Comparison of ENCODE assay signal across 8 mouse cellular contexts in genomic region chr12:30912048-30912381, GRCm38 (mm10). TPM values are rescaled to one million over a fixed set of nuclear protein-coding genes. Genes with fewer than 3 reads are reported as not detected.
DNase-seq lines count a peak whose midpoint lies in the region; ATAC-seq and TF ChIP-seq lines count a peak whose summit lies in the region.

No protein-coding gene starts in this region.

- 0 out of 2 replicates have a peak, but pooled peaks cover 5% of the 10 kb centered on the region for H3K36me3 ChIP-seq in E14TG2a.4 (ENCODE audit: insufficient read depth, low read length)
- peaks cover 5% of the 10 kb centered on the region; the same call in 1 of the 2 replicates for H3K36me3 ChIP-seq in lung, embryonic 14.5 days (ENCODE audit: insufficient read depth)

- H3K9ac ChIP-seq in lung, embryonic 14.5 days, result peak overlapping the region; percentile 88

- no peak for TF ChIP-seq CTCF in E14TG2a.4 (conservative IDR thresholded peaks at IDR 0.05; ENCODE audit: low read length)
- no peak for TF ChIP-seq CTCF in lung, embryonic 14.5 days (IDR thresholded peaks at IDR 0.05; ENCODE audit: low read depth)
- no peak for TF ChIP-seq CTCF in olfactory bulb, adult 2 months (IDR thresholded peaks at IDR 0.05; ENCODE audit: insufficient read depth, low read depth, low read length)

- no peak for TF ChIP-seq POLR2A in olfactory bulb, adult 2 months (IDR thresholded peaks at IDR 0.05; ENCODE audit: insufficient read depth, low read depth, low read length)

- peak; percentile 40 for DNase-seq in adrenal gland, postnatal 14 days
- DNase-seq in heart, postnatal 36 days, result peak; percentile 27 to 40
- peak; percentile 67 for DNase-seq in large intestine, adult 2 months (ENCODE audit: low read depth, low spot score)
- peak; percentile 72 for DNase-seq in lung, embryonic 14.5 days
- peak; percentile 39 to 51 for DNase-seq in thymus, postnatal 36 days

- H3K27me3 ChIP-seq in E14TG2a.4 (ENCODE audit: insufficient read depth, low read length), result peaks cover 4% of the 10 kb centered on the region; the same call in 1 of the 2 replicates
- H3K27me3 ChIP-seq in lung, embryonic 14.5 days (ENCODE audit: insufficient read depth, low read length), result no peaks in the 10 kb centered on the region

- intact Hi-C loops in heart, postnatal 36 days (cut with DNase I), result no loop called here

- peak overlapping the region; percentile 93 for H3K4me3 ChIP-seq in E14TG2a.4 (replicated peaks; ENCODE audit: low read length)
- H3K4me3 ChIP-seq in lung, embryonic 14.5 days (ENCODE audit: low read depth, low read length), result peak overlapping the region; percentile 76
- peak overlapping the region; percentile 90 for H3K4me3 ChIP-seq in olfactory bulb, adult 2 months (ENCODE audit: insufficient read depth, low read depth, low read length)

- WGBS in large intestine, adult 2 months, result under 1% methylated on average over 19 of the region's 19 CpGs
- under 1% methylated on average over 19 of the region's 19 CpGs for WGBS in lung, embryonic 14.5 days
- under 1% methylated on average over 19 of the region's 19 CpGs for WGBS in olfactory bulb, adult 2 months

- H3K9me3 ChIP-seq in E14TG2a.4 (ENCODE audit: low read length), result no peaks in the 10 kb centered on the region
- no peaks in the 10 kb centered on the region for H3K9me3 ChIP-seq in lung, embryonic 14.5 days (ENCODE audit: low read depth, low read length)

- no peak overlapping the region for H3K27ac ChIP-seq in lung, embryonic 14.5 days (ENCODE audit: low read depth)
- no peak overlapping the region for H3K27ac ChIP-seq in olfactory bulb, adult 2 months (ENCODE audit: insufficient read depth, low read depth, low read length)

- peak; percentile 14 for ATAC-seq in erythroblast, adult 5-6 weeks (replicated peaks; ENCODE audit: low FRiP score, poor library complexity, severe bottlenecking)
- ATAC-seq in lung, embryonic 14.5 days (ENCODE audit: insufficient read depth), result peak; percentile 86

- peaks cover 16% of the 10 kb centered on the region for H3K4me1 ChIP-seq in E14TG2a.4 (replicated peaks; ENCODE audit: low read depth, low read length)
- H3K4me1 ChIP-seq in lung, embryonic 14.5 days (ENCODE audit: insufficient read depth), result peaks cover 8% of the 10 kb centered on the region; the same call in 1 of the 2 replicates
- peaks cover 6% of the 10 kb centered on the region; the same call in 1 of the 2 replicates for H3K4me1 ChIP-seq in olfactory bulb, adult 2 months (ENCODE audit: control insufficient read depth, insufficient read depth, low read length)

- H3K4me2 ChIP-seq in lung, embryonic 14.5 days, result peak overlapping the region; percentile 92

RNA-seq across cellular contexts. Expression of gene Sh3yl1, which starts 0.5 kb away (rescaled TPM):
- total RNA-seq in adrenal gland, postnatal 14 days (2021), result 3.6 and 4.7 TPM in 2 replicates
- 36.7 and 76.9 TPM in 2 replicates for total RNA-seq in erythroblast, adult 5-6 weeks (2015; ENCODE audit: low replicate concordance)
- 56.0 and 76.3 TPM in 2 replicates for total RNA-seq in erythroblast, adult 5-6 weeks (2017; ENCODE audit: low replicate concordance)
- total RNA-seq in heart, postnatal 36 days (2021), result 1 to 10 TPM; 1.8 to 2.3 TPM
- 5.1 and 6.0 TPM in 2 replicates for polyA plus RNA-seq in large intestine, adult 2 months (2012; rRNA removed)
- polyA plus RNA-seq in lung, embryonic 14.5 days (2014; fragmentation: Nextera tagmentation; extraction: Ambion mirVana), result 11.1 and 12.2 TPM in 2 replicates
- polyA plus RNA-seq in olfactory bulb, adult 2 months (2012; ENCODE audit: insufficient read depth, insufficient read length, low replicate concordance, missing spikeins), result not detected in 2 replicates

RNA-seq across cellular contexts. Expression of gene Acp1, which starts 0.6 kb away (rescaled TPM):
- total RNA-seq in adrenal gland, postnatal 14 days (2021), result 56.6 and 65.3 TPM in 2 replicates
- 89.7 and 118 TPM in 2 replicates for total RNA-seq in erythroblast, adult 5-6 weeks (2015; ENCODE audit: low replicate concordance)
- total RNA-seq in erythroblast, adult 5-6 weeks (2017; ENCODE audit: low replicate concordance), result 157 and 168 TPM in 2 replicates
- total RNA-seq in heart, postnatal 36 days (2021), result 10 to 100 TPM; 28.7 to 30.6 TPM
- polyA plus RNA-seq in large intestine, adult 2 months (2012; rRNA removed), result 9.8 and 10.8 TPM in 2 replicates
- 201 and 215 TPM in 2 replicates for polyA plus RNA-seq in lung, embryonic 14.5 days (2014; fragmentation: Nextera tagmentation; extraction: Ambion mirVana)
- polyA plus RNA-seq in olfactory bulb, adult 2 months (2012; ENCODE audit: insufficient read depth, insufficient read length, low replicate concordance, missing spikeins), result not detected in 2 replicates

RNA-seq across cellular contexts. Expression of gene Alkal2, which starts 27.9 kb away (rescaled TPM):
- total RNA-seq in adrenal gland, postnatal 14 days (2021), result 1.0 and 1.4 TPM in 2 replicates
- total RNA-seq in erythroblast, adult 5-6 weeks (2015; ENCODE audit: low replicate concordance), result not detected in 2 replicates
- total RNA-seq in erythroblast, adult 5-6 weeks (2017; ENCODE audit: low replicate concordance), result not detected in 2 replicates
- under 1 TPM; 0.44 to 0.98 TPM for total RNA-seq in heart, postnatal 36 days (2021)
- polyA plus RNA-seq in large intestine, adult 2 months (2012; rRNA removed), result 0.07 TPM in 1 of 2 replicates, not detected in the other
- polyA plus RNA-seq in lung, embryonic 14.5 days (2014; fragmentation: Nextera tagmentation; extraction: Ambion mirVana), result 0.58 and 0.69 TPM in 2 replicates
- not detected in 2 replicates for polyA plus RNA-seq in olfactory bulb, adult 2 months (2012; ENCODE audit: insufficient read depth, insufficient read length, low replicate concordance, missing spikeins)
